Mouse (Mus musculus): Measurements from ENCODE around the gene 1700109H08Rik. TPM values are rescaled to one million over a fixed set of nuclear protein-coding genes. Genes with fewer than 3 reads are reported as not detected.
"Not testable (repeated sequence)": the region's sequence is repeated elsewhere in the genome, so short reads cannot be mapped to it uniquely, and the experiment has no call there.

1700109H08Rik gene
- 1.7 and 2.0 TPM in 2 replicates for polyA plus RNA-seq (2012; rRNA removed)

GRCm38 (mm10) chr5:3571266-3571665, at the start of gene 1700109H08Rik:
Gene 1700109H08Rik, plus strand, starts transcription at chr5:3571566.
- Histone ChIP-seq H3K4me1 (ENCODE audit: control insufficient read depth, insufficient read depth, low read length) (no peaks in the 10 kb centered on the region), H3K4me3 (replicated peaks; ENCODE audit: extremely low read depth, low read depth, low read length) (no peak within 1 kb of the TSS)
- WGBS: 96% methylated on average over 4 of the region's 4 CpGs
- DNase-seq: no peak
- no peak for TF ChIP-seq CTCF (IDR thresholded peaks at IDR 0.05; ENCODE audit: insufficient read depth, low read length)
- TF ChIP-seq POLR2A (IDR thresholded peaks at IDR 0.05; ENCODE audit: borderline replicate concordance, extremely low read depth, low read depth, low read length): no peak

DNA sequence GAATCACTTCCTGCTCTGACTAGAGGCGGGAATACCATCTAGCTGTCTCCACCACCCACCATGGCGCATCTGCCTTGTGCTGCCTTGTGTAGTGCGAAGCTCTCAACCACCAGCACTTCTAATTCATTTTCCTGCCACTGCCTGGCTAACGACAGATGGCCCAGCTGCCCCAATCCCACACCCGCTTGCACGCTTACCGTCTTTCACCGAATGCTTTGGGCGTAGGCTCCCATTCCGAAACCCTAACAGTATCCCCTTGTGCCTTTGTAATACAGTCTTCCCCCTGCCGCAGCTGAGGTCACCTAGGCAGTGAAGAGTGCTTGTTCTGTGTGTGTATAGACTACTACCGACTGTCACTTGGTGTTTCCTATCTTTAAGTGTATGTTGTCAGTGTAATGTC, 49.6 kb upstream of the 1700109H08Rik start:
- no peaks in the 10 kb centered on the region for H3K4me1 ChIP-seq (ENCODE audit: control insufficient read depth, insufficient read depth, low read length)
- DNase-seq: no peak
- TF ChIP-seq CTCF (IDR thresholded peaks at IDR 0.05; ENCODE audit: insufficient read depth, low read length): no peak
- no peak for TF ChIP-seq POLR2A (IDR thresholded peaks at IDR 0.05; ENCODE audit: borderline replicate concordance, extremely low read depth, low read depth, low read length)
- 91% methylated on average over 12 of the region's 12 CpGs for WGBS
- no peak overlapping the region for H3K4me3 ChIP-seq (replicated peaks; ENCODE audit: extremely low read depth, low read depth, low read length)

- no peak overlapping the region for H3K4me3 ChIP-seq (replicated peaks; ENCODE audit: extremely low read depth, low read depth, low read length)
- DNase-seq: no peak
- TF ChIP-seq CTCF (IDR thresholded peaks at IDR 0.05; ENCODE audit: insufficient read depth, low read length) (no peak), POLR2A (IDR thresholded peaks at IDR 0.05; ENCODE audit: borderline replicate concordance, extremely low read depth, low read depth, low read length) (no peak)
- WGBS: 88% methylated on average over 10 of the region's 10 CpGs
- no peaks in the 10 kb centered on the region for H3K4me1 ChIP-seq (ENCODE audit: control insufficient read depth, insufficient read depth, low read length)
These were observed 48.5 kb upstream of the 1700109H08Rik start for GRCm38 (mm10) chr5:3522826-3523225.

GRCm38 (mm10) chr5:3527041-3527691, 44.2 kb upstream of the 1700109H08Rik start:
- TF ChIP-seq CTCF (IDR thresholded peaks at IDR 0.05; ENCODE audit: insufficient read depth, low read length) (no peak), POLR2A (IDR thresholded peaks at IDR 0.05; ENCODE audit: borderline replicate concordance, extremely low read depth, low read depth, low read length) (no peak)
- WGBS: 52% methylated on average over 5 of the region's 5 CpGs
- Histone ChIP-seq H3K4me3 (replicated peaks; ENCODE audit: extremely low read depth, low read depth, low read length) (no peak overlapping the region), H3K4me1 (ENCODE audit: control insufficient read depth, insufficient read depth, low read length) (no peaks in the 10 kb centered on the region)
- no peak for DNase-seq

GRCm38 (mm10) chr5:3529585-3530189, 41.7 kb upstream of the 1700109H08Rik start:
- no peaks in the 10 kb centered on the region for H3K4me1 ChIP-seq (ENCODE audit: control insufficient read depth, insufficient read depth, low read length)
- TF ChIP-seq CTCF (IDR thresholded peaks at IDR 0.05; ENCODE audit: insufficient read depth, low read length) (no peak), POLR2A (IDR thresholded peaks at IDR 0.05; ENCODE audit: borderline replicate concordance, extremely low read depth, low read depth, low read length) (no peak)
- no peak overlapping the region for H3K4me3 ChIP-seq (replicated peaks; ENCODE audit: extremely low read depth, low read depth, low read length)
- DNase-seq: no peak
- 82% methylated on average over 10 of the region's 10 CpGs for WGBS

- not testable (repeated sequence) for DNase-seq; H3K4me1 ChIP-seq (ENCODE audit: control insufficient read depth, insufficient read depth, low read length)
These were observed 39.3 kb upstream of the 1700109H08Rik start for GRCm38 (mm10) chr5:3532048-3532447.

GRCm38 (mm10) chr5:3536592-3537212, 34.7 kb upstream of the 1700109H08Rik start:
- H3K4me1 ChIP-seq (ENCODE audit: control insufficient read depth, insufficient read depth, low read length): no peaks in the 10 kb centered on the region
- WGBS: 66% methylated on average over 3 of the region's 3 CpGs
- H3K4me3 ChIP-seq (replicated peaks; ENCODE audit: extremely low read depth, low read depth, low read length): no peak overlapping the region
- no peak for TF ChIP-seq POLR2A (IDR thresholded peaks at IDR 0.05; ENCODE audit: borderline replicate concordance, extremely low read depth, low read depth, low read length)
- TF ChIP-seq CTCF (IDR thresholded peaks at IDR 0.05; ENCODE audit: insufficient read depth, low read length): no peak
- no peak for DNase-seq

More at GRCm38 (mm10) chr5:3532048-3532447, 39.3 kb upstream of the 1700109H08Rik start:
- not testable (repeated sequence) for H3K4me3 ChIP-seq (replicated peaks; ENCODE audit: extremely low read depth, low read depth, low read length)

DNA sequence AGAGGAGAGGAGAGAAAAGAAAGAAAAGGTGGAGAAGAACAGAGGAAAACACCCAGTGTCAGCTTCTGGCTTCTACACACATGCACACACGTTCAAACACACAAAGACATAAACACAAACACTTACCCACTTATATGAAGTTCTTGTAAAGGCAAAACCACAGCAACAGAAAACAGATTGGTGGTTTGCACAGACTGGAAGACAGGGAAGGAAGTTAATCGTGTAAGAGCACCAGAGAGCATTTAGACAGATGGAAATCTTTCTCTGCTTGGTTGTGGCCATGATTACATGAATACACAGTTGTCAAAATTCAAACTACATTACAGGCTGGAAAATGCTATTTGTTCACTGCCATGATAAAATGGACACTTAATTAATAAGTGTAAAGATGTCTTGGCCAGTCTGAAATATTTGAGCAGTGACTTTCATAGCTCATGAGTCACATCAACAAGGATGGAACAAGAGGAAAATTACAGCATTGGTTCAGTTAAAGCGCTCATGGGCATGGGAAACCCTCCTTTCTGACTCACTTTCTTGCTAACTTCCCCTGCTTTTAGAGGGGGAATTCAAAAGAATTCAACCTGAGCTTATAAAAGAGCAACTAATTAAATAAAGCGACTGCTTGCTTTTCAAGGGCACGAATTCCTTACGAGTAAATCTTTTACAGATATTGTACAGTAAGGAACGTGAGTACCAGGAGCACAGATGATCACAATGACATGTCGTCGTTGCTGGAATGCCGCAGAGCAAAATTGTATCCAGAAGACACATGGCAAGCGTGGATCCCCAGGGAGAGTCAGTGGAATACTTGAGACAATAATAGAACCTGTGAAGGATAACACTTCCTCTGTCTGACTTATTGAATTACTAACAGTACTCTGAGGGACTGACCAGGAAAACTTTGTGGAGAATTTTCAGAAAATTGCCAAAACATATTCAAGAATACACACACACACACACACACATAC, 32.6 kb upstream of the 1700109H08Rik start:
- no peak for DNase-seq
- TF ChIP-seq CTCF (IDR thresholded peaks at IDR 0.05; ENCODE audit: insufficient read depth, low read length): no peak
- TF ChIP-seq POLR2A (IDR thresholded peaks at IDR 0.05; ENCODE audit: borderline replicate concordance, extremely low read depth, low read depth, low read length): no peak
- 47% methylated on average over 11 of the region's 11 CpGs for WGBS
- no peaks in the 10 kb centered on the region for H3K4me1 ChIP-seq (ENCODE audit: control insufficient read depth, insufficient read depth, low read length)
- no peak overlapping the region for H3K4me3 ChIP-seq (replicated peaks; ENCODE audit: extremely low read depth, low read depth, low read length)

DNA sequence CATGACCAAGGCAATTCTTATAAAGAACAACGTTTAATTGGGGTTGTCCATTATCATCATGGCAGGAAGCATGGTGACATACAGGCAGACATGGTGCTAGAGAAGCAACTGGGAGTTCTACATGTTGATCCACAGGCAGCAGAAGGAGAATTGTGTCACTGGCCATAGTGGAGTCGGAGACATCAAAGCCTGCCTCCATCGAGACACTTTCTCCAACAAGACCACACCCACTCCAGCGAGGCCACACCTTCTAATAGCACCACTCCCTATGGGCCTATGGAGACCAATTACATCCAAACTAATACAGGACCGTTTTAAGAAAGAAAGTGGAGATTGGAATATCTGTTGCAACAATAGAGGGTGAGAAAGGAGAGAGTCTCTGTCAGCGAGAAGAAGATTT, 29.5 kb upstream of the 1700109H08Rik start:
- WGBS: 69% methylated on average over 6 of the region's 6 CpGs
- H3K4me1 ChIP-seq (ENCODE audit: control insufficient read depth, insufficient read depth, low read length): peaks cover 5% of the 10 kb centered on the region
- H3K4me3 ChIP-seq (replicated peaks; ENCODE audit: extremely low read depth, low read depth, low read length): no peak overlapping the region
- no peak for DNase-seq
- TF ChIP-seq POLR2A (IDR thresholded peaks at IDR 0.05; ENCODE audit: borderline replicate concordance, extremely low read depth, low read depth, low read length) (no peak), CTCF (IDR thresholded peaks at IDR 0.05; ENCODE audit: insufficient read depth, low read length) (no peak)

Data from lung, adult 2 months (tissue).